Mouse (Mus musculus) midbrain, embryonic 16.5 days (tissue): ENCODE results near the gene Raly. TPM values are rescaled to one million over a fixed set of nuclear protein-coding genes. Genes with fewer than 3 reads are reported as not detected.

Experiments used
- ATAC-seq: fragments of 200-750 bp; cut with Nextera tagmentation; 2 replicates; pipeline ENCODE4 v1.8.0; 2017; ENCODE audit warnings: moderate TSS enrichment
- H3K27ac ChIP-seq: fragments of 300-500 bp; sonication (generic); 2 replicates; pipeline ENCODE4 v1.5.1; 2014; ENCODE audit warnings: mild to moderate bottlenecking, low read length, mixed read lengths
- H3K27me3 ChIP-seq: fragments of 300-500 bp; sonication (generic); 2 replicates; pipeline ENCODE4 v1.6.1; 2014; ENCODE audit warnings: low read depth, low read length, mixed read lengths; ENCODE audit not compliant: control insufficient read depth, insufficient read depth
- H3K36me3 ChIP-seq: fragments of 300-500 bp; sonication (generic); 2 replicates; pipeline ENCODE4 v1.6.1; 2014; ENCODE audit warnings: mild to moderate bottlenecking, low read length, moderate library complexity, mixed read lengths; ENCODE audit not compliant: control insufficient read depth, insufficient read depth
- H3K4me1 ChIP-seq: fragments of 300-500 bp; sonication (generic); 2 replicates; pipeline ENCODE4 v1.6.1; 2014; ENCODE audit warnings: mild to moderate bottlenecking, low read length, mixed read lengths; ENCODE audit not compliant: control insufficient read depth, insufficient read depth
- H3K4me2 ChIP-seq: fragments of 300-500 bp; sonication (generic); 2 replicates; pipeline ENCODE4 v1.6.1; 2014; ENCODE audit warnings: mild to moderate bottlenecking, low read length, mixed read lengths
- H3K4me3 ChIP-seq: fragments of 300-500 bp; sonication (generic); 2 replicates; pipeline ENCODE4 v1.5.1; 2014; ENCODE audit warnings: low read depth, mild to moderate bottlenecking, low read length, moderate library complexity, mixed read lengths
- H3K9ac ChIP-seq: fragments of 300-500 bp; sonication (generic); 2 replicates; pipeline ENCODE4 v1.6.1; 2014; ENCODE audit warnings: low read depth, low read length, mixed read lengths
- H3K9me3 ChIP-seq: fragments of 300-500 bp; sonication (generic); replicated peaks from 2 replicates; pipeline ENCODE4 v1.6.1; 2014; ENCODE audit warnings: mild to moderate bottlenecking, low read length, mixed read lengths; ENCODE audit not compliant: control insufficient read depth, poor library complexity, severe bottlenecking
- WGBS: fragments of 180-500 bp; shearing (Covaris S2); extraction: QIAGEN DNeasy Blood & Tissue Kit; methylation state at CpG from one replicate; pipeline ENCODE4 v1.1.7; 2014; 5-methylcytosine and 5-hydroxymethylcytosine counted together
- polyA plus RNA-seq: library from polyadenylated mRNA; unstranded; fragments of >200 nt; fragmentation: Nextera tagmentation; extraction: Ambion mirVana; gene quantifications from 2 replicates; pipeline ENCODE4 v1.2.1, GENCODE M21; 2015

Raly gene
- polyA plus RNA-seq, 1 experiment from 2014 or later, result 24.0 TPM

DNA sequence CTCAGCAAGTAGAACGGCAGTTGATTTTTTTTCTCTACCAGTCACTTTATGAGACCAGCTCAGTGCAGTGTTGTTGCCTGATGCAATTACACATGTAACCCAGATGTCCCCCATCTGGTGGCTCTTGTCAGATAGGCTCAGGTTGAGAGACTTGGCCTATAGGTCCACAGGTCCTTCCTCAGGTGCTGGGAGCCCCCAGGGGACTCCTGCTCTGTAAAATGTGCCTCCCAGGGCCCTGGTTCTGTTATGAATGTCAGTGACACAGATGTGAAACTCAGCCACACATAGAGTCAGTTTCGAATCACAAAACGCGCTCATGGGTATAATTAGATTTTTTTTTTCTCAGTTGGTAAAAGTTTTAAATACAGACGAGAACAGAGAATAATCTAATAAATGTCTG, 33.2 kb upstream of the Raly start:
- no peaks in the 10 kb centered on the region for H3K4me1 ChIP-seq
- H3K27me3 ChIP-seq, result no peaks in the 10 kb centered on the region
- WGBS, result 88% methylated on average over 5 of the region's 5 CpGs
- H3K36me3 ChIP-seq, result no peaks in the 10 kb centered on the region
- no peaks in the 10 kb centered on the region for H3K9me3 ChIP-seq
- no peak overlapping the region for H3K9ac ChIP-seq
- ATAC-seq, result no peak
- H3K4me3 ChIP-seq, result no peak overlapping the region
- H3K4me2 ChIP-seq, result no peak overlapping the region
- no peak overlapping the region for H3K27ac ChIP-seq

DNA sequence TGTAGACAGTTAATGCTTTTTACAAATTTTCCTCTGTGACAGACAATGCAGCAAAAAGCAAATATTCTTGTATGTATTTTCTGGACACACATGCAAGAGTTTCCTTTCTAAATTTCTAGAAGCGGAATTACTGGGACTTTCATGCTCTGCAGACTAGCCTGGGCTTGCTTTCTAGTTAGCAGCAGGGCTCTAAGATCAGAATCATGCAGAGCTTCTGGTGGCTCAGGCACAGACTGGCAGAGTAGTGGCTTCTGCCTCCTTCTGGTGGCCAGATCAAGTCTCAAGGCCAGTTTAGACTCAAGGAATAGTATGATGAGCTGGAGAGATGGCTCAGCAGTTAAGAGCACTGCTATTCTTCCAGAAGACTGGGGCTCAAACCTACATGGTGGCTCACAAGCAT, 32.4 kb upstream of the Raly start:
- Histone ChIP-seq H3K36me3 (no peaks in the 10 kb centered on the region), H3K4me2 (no peak overlapping the region), H3K9ac (no peak overlapping the region), H3K4me3 (no peak overlapping the region), H3K27me3 (no peaks in the 10 kb centered on the region), H3K9me3 (no peaks in the 10 kb centered on the region), H3K4me1 (no peaks in the 10 kb centered on the region), H3K27ac (no peak overlapping the region)
- WGBS, result 97% methylated on average over 1 of the region's 1 CpGs
- ATAC-seq, result no peak

DNA sequence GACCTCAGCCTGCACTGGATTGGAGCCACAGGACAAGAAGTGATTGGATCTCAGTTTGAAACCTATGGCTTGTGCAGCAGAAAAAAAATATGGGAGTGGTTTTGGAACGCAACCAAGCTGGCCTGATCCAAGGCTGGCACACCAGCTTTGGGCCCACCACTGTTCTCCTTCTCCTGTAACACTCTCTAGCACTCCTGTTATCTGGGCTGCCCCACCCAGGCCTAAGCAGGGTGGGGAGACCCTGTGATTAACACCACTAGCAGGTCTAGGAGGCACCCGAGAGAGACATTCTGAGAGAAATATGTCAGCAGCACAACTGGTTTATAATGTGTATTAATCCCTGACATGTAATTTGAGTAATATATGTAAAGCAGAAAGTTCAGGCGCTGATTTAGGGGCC, 27.7 kb upstream of the Raly start:
- no peaks in the 10 kb centered on the region for H3K9me3 ChIP-seq

DNA sequence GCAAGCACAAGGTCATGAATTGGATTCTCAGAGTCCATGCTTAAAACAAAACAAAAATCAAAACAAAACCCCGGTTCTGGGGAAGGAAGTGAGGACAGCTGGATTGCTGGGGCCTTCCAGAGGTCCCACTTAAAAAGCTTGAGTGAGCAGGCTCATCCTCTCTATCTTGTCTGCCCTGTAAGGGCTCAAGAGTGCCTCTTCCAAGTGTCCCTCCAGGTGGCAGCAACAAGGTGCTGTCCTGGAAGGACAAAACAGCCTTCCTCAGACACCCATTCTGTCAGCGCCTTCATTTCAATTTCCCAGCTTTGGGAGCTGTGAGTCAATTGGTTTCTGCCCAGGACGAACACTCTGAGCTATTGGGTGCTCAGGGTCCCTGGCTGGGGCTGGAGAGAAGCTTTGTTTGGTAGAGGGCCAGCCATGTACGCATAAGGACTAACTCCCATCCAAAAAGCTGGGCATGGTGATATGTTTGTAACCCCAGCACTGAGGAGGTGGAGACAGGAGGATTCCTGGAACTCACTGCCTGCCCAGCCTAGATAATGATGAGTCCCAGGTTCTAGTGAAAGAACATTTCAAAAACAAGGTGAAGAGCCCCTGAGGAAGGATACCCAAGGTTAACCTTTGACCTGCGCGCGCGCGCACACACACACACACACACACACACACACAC, 25.9 kb upstream of the Raly start:
- H3K4me1 ChIP-seq, result no peaks in the 10 kb centered on the region
- H3K27me3 ChIP-seq, result no peaks in the 10 kb centered on the region
- no peak overlapping the region for H3K27ac ChIP-seq
- no peaks in the 10 kb centered on the region for H3K9me3 ChIP-seq
- ATAC-seq, result no peak
- no peak overlapping the region for H3K4me3 ChIP-seq
- no peak overlapping the region for H3K4me2 ChIP-seq
- 83% methylated on average over 9 of the region's 9 CpGs for whole genome bisulfite sequencing
- no peaks in the 10 kb centered on the region for H3K36me3 ChIP-seq
- no peak overlapping the region for H3K9ac ChIP-seq

More for the DNA sequence above, 27.7 kb upstream of the Raly start:
- Histone ChIP-seq H3K4me1 (no peaks in the 10 kb centered on the region), H3K27me3 (no peaks in the 10 kb centered on the region), H3K36me3 (no peaks in the 10 kb centered on the region), H3K4me3 (no peak overlapping the region), H3K9ac (no peak overlapping the region), H3K27ac (no peak overlapping the region), H3K4me2 (no peak overlapping the region)
- ATAC-seq, result no peak
- 81% methylated on average over 3 of the region's 3 CpGs for WGBS

DNA sequence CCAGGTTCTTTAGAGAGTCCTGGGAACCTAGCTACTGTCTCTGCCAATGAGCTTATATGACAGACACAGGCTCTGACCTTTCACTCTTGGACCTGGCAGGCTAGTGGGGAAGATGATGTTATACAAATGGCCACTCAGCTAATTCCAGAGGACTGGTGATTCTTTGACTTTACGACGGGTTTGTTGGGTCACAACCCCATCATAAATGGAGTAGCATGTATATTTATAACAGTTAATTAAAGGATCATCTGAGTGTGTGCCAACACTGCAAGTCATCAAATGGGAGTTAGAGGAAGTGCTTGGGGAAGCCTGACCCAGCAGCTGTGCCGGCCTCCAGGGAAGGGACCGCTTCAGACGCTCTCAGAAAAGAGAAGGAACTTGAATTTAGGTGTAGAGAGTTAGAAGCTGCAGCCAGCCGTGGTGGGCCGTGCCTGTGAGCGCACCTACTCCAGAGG, 25.3 kb upstream of the Raly start:
- no peaks in the 10 kb centered on the region for H3K27me3 ChIP-seq
- H3K4me2 ChIP-seq, result no peak overlapping the region
- no peaks in the 10 kb centered on the region for H3K36me3 ChIP-seq
- no peak overlapping the region for H3K4me3 ChIP-seq
- H3K27ac ChIP-seq, result no peak overlapping the region
- H3K9ac ChIP-seq, result no peak overlapping the region
- no peaks in the 10 kb centered on the region for H3K4me1 ChIP-seq
- WGBS, result 86% methylated on average over 8 of the region's 8 CpGs
- no peaks in the 10 kb centered on the region for H3K9me3 ChIP-seq
- no peak for ATAC-seq

DNA sequence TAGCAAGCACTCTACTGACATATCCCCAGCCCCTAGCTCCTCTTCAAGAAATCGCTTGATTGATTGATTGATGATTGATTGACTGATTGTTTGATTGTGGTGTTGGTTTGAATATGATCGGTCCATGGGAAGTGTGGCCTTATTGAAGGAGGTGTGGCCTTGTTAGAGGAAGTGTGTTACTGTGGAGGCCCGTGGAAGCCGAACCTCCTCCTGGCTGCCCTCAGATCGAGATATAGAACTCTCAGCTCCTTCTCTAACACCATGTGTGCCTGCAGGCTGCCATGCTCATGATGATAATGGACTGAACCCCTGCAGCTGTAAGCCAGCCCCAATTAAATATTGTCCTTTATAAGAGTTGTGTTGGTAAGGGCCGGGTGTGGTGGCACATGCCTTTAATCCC, 23.8 kb upstream of the Raly start:
- Histone ChIP-seq H3K9ac (no peak overlapping the region), H3K4me3 (no peak overlapping the region), H3K36me3 (no peaks in the 10 kb centered on the region), H3K27ac (no peak overlapping the region), H3K9me3 (no peaks in the 10 kb centered on the region), H3K27me3 (no peaks in the 10 kb centered on the region), H3K4me2 (no peak overlapping the region), H3K4me1 (no peaks in the 10 kb centered on the region)
- no peak for ATAC-seq
- 89% methylated on average over 6 of the region's 6 CpGs for WGBS

DNA sequence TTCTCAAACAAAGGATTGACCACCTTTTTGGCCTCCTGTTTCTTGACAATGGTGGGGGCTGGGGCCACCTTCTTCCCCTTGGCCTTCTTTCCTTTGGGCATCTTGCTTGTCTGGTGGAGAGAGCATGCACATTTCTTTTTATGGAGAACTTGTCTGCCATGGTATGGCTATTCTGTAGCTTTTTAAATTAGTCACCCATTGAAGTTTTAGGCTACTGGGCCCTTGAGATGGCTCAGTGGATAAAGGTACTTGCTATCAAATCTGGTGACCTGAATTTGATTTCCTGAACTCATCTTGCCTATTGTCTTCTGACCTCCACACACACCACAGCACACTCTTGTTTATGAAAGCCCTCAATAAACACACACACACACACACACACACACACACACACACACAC, 21.0 kb upstream of the Raly start, which contains the start of gene Gm14214:
Gene Gm14214 (minus strand): TSS at position 101 of the 400 bp plus-strand sequence.
- H3K9me3 ChIP-seq, result no peaks in the 10 kb centered on the region
- no peak within 1 kb of the TSS for H3K9ac ChIP-seq
- no peaks in the 10 kb centered on the region for H3K4me1 ChIP-seq
- no peak within 1 kb of the TSS for H3K27ac ChIP-seq
- no peaks in the 10 kb centered on the region for H3K36me3 ChIP-seq
- no peak within 1 kb of the TSS for H3K4me3 ChIP-seq
- H3K27me3 ChIP-seq, result no peaks in the 10 kb centered on the region
- ATAC-seq, result no peak
- no peak within 1 kb of the TSS for H3K4me2 ChIP-seq

DNA sequence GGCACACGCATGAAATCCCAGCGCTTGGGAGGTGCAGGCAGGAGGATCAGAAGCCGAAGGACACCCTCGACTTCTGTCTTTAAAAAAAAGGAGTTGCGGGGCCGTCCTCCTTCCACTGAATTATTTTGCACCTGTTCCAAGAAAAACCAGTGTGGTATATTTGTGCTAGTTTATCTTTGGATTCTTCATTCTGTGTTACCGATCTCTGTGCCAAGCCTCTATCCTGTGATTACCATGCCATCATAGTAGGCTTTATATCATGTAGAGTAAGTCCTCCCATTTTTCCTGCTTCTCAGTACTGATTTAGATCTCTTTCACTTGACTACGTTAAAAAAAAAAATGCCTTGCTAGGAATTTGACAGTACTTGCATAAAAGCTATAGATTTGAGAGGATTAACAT, 19.3 kb upstream of the Raly start:
- H3K27me3 ChIP-seq, result no peaks in the 10 kb centered on the region
- no peak for ATAC-seq
- 71% methylated on average over 8 of the region's 8 CpGs for WGBS
- no peak overlapping the region for H3K4me3 ChIP-seq
- no peak overlapping the region for H3K4me2 ChIP-seq
- no peaks in the 10 kb centered on the region for H3K4me1 ChIP-seq
- H3K9me3 ChIP-seq, result no peaks in the 10 kb centered on the region
- no peaks in the 10 kb centered on the region for H3K36me3 ChIP-seq
- no peak overlapping the region for H3K27ac ChIP-seq
- no peak overlapping the region for H3K9ac ChIP-seq

DNA sequence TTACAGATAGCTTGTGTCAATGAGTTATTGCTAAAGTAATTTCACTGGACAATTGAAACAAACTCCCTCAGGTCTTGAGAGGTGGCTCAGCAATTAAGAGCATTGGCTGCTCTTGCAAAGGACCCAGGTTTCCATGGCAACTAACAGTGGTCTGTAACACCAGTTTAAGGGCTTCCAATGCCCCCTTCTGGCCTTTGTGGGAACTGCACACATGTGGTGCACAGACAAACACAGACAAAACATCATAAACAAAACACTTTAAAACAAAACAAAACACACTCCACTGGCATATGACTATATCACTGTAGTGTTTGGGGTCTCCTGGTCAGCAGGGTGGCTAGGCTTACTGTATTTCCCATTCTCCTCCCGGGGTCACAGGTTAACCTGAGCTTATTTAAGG, 16.9 kb upstream of the Raly start:
- Histone ChIP-seq H3K4me3 (no peak overlapping the region), H3K9me3 (no peaks in the 10 kb centered on the region), H3K27ac (no peak overlapping the region), H3K36me3 (no peaks in the 10 kb centered on the region), H3K9ac (no peak overlapping the region), H3K4me2 (no peak overlapping the region), H3K27me3 (no peaks in the 10 kb centered on the region), H3K4me1 (no peaks in the 10 kb centered on the region)
- WGBS, result 93% methylated on average over 1 of the region's 1 CpGs
- ATAC-seq, result no peak
